Mouse (Mus musculus): Measurements from ENCODE around the gene Slc22a17. TPM values are rescaled to one million over a fixed set of nuclear protein-coding genes. Genes with fewer than 3 reads are reported as not detected.

Gene Slc22a17
- total RNA-seq, 2 experiments from 2014 or later: 586 to 617 TPM

DNA sequence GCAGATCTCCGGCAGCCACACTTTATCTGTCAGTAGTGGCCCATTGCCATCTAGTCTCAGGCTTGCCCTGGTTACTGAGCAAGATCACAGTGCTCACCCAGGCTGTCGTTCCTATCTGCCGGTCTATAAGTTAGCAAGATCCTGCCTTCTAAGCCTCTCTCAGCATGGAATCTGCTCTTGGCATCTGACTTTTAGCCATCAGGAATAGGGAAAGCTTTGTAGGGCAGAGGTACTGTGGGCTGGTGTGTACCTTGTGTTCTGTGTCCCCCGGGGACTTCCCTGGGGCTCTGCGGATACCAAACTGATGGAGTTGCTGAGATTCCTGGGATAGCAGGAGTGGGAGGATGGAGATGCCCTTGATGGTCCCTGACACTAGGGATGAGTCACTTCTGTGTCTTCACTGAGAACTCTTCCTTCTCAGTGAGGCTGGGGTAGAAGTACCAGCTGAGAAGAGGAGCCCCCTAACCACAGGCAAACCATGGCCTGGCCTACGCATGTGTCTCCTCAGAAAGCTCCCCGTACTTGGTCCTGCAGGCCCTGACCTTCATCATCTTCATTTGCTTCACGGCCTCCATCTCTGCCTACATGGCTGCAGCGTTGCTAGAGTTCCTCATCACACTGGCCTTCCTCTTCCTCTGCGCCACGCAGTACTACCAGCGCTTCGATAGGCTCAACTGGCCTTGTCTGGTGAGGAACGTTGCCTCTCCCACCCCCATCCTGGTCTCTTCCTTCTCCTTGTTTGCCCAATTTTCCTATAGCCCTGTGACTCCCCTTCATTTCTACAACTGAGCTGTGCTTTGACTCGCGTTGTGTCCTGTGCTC, 24.6 kb upstream of the Slc22a17 start:
- DNase-seq (ENCODE audit: extremely low spot score in 1 of 2, low spot score in 2 of 2): no peak
- Histone ChIP-seq H3K4me3 (peak overlapping the region; percentile 32; the same call in 1 of the 2 replicates), H3K27ac (peak overlapping the region; percentile 37; the same call in 1 of the 2 replicates)
- intact Hi-C loops (cut with DNase I): loop anchor here (5.0 kb wide), 1 partner anchor 95 kb away; no protein-coding TSS in a partner anchor
- TF ChIP-seq CTCF (IDR thresholded peaks at IDR 0.05): no peak

DNA sequence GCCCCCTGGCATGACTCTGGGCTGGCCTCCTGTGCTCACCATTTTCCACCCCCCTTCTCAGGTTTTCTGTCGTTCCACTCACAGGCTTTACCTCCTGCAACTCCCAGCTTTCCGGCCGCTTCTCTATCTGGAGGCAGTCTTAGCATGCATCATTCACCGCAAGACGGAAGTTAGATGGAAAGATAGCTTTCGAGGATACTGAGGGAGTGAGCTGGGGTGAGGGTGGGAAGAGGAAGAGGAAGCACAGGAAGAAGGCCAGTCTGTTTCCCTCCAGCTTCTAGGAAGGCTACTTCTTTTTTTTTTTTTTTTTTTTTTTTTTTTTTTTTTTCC, 23.9 kb upstream of the Slc22a17 start:
- no peak for TF ChIP-seq CTCF (IDR thresholded peaks at IDR 0.05)
- Histone ChIP-seq H3K27ac (peak overlapping the region; percentile 86), H3K4me3 (peak overlapping the region; percentile 40)
- intact Hi-C loops (cut with DNase I): loop anchor here (5.0 kb wide), 1 partner anchor 94 kb away; no protein-coding TSS in a partner anchor
- no peak for DNase-seq (ENCODE audit: extremely low spot score in 1 of 2, low spot score in 2 of 2)

DNA sequence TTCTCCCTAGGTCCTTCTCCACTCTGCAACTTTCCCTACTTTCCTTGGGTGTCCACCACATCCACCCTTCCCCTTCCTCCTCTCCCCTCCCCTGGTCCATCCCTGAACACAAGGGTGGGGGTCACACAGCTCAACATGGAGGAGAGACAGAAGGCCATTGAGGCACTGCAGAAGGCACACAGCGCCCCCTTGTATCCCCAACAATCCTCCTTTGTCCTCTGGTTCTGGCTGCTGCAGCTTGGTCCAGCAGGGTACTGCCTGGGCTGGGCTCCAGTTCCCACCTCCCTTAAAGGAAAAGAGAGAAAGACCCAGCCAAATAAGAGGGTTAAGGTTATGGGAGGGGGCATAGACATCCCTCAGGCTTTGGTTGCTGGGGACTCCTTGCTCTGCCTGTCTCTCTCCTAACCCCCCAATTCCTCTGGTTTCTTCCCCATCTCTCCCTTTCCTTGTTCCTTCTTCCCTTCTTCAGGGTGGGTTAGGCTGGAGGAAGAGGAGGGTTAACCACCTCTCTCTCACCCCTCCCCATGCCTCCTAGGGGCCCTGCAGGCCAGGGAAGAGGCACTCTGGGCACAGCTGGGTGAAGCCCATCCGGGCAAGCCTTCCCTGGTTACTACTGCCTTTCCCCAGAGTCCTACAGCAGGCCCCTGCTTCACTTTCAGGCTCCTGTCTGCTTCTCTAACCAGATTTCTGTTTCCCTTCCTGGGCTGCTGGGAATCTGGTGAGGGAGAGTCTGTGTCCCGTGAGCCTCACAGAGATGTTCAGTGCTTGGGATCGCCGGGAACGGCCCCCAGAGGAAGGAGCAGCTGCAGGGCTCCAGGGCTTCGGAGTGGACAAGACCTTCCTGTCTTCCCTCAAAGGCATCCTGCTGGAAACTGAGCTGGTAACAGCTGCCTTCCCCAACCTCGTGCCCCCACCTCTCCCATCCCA, 23.2 kb upstream of the Slc22a17 start, which contains the start of gene Cmtm5:
Gene Cmtm5 (plus strand): TSS at position 358 of the 927 bp plus-strand sequence.
- Histone ChIP-seq H3K27ac (peak within 1 kb of the TSS; percentile 86), H3K4me3 (peak within 1 kb of the TSS; percentile 40)
- TF ChIP-seq CTCF (IDR thresholded peaks at IDR 0.05): peak; percentile 28
- intact Hi-C loops (cut with DNase I): loop anchor here (5.0 kb wide), 1 partner anchor 94 kb away; no protein-coding TSS in a partner anchor
- DNase-seq (ENCODE audit: extremely low spot score in 1 of 2, low spot score in 2 of 2): peak; percentile 24 to 71

DNA sequence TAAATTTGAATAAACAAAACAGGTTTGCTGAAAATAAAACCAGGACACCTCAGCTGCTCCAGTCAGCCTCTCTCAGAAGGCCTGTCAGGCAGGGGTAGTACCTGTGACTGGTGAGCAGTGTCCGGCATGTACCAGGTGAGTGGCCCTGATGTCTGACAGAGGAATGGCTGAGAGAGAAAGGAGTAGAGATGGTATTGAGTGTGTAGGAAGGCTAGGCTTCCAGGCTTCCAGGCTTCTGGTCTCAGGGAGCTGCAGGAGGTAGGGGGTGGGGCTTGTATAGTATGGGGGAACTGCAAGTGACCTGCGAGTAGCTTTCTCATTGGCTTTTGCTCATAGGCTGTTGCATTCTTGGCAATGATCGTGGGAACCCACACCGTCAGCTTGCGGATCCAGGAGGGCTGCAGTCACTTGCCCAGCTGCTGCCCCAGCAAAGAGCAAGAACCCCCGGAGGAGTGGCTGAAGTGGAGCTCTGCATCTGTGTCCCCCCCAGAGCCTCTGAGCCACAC, 19.8 kb upstream of the Slc22a17 start, which contains the start of gene Il25:
Gene Il25 (plus strand): TSS at position 51 of the 506 bp plus-strand sequence.
- TF ChIP-seq CTCF (IDR thresholded peaks at IDR 0.05): no peak
- H3K27ac ChIP-seq: no peak within 1 kb of the TSS
- no peak for DNase-seq (ENCODE audit: extremely low spot score in 1 of 2, low spot score in 2 of 2)
- intact Hi-C loops (cut with DNase I): no loop called here
- no peak within 1 kb of the TSS for H3K4me3 ChIP-seq

DNA sequence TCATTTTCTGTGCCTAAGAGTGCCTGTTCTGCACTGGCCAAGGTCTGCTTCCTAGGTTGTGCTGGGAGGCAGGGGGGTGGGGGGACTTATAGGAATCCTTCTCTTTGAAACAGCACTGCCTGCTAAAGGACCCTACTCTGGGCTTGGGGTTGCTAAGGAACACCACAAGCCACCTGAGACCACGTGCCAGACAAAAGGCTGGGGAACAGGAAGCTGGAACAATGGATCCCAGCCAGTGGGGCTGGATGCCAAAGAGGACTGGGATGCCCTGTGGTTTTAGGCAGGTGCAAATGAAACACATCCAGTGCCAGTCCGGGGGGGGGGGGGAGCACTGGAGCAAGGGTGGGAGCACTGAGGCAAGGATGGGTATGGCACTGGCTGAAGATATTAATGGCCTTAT, 17.5 kb upstream of the Slc22a17 start:
- no peak for DNase-seq (ENCODE audit: extremely low spot score in 1 of 2, low spot score in 2 of 2)
- no peak overlapping the region for H3K4me3 ChIP-seq
- intact Hi-C loops (cut with DNase I): no loop called here
- TF ChIP-seq CTCF (IDR thresholded peaks at IDR 0.05): no peak
- H3K27ac ChIP-seq: no peak overlapping the region

DNA sequence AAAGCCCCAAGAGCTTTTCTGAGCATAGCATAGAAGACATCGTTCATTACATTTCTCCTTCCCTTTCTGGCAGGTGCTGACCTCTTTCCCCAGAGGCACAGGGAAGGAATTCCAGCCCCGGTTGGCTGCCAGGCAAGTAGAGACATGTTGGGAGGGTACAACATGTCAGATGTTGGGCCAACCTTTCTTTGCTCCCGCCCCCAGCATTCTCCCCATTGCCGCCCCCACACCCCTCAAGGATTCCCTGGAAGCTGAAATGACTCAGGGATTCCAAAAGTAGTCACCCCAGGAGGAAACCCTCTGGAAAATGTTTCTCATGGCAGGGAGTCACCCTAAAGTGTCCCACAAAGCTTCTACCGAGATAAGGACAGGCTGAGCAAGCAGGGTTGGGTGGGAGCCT, 16.9 kb upstream of the Slc22a17 start:
- no peak for DNase-seq (ENCODE audit: extremely low spot score in 1 of 2, low spot score in 2 of 2)
- intact Hi-C loops (cut with DNase I): no loop called here
- TF ChIP-seq CTCF (IDR thresholded peaks at IDR 0.05): no peak
- Histone ChIP-seq H3K4me3 (no peak overlapping the region), H3K27ac (no peak overlapping the region)

DNA sequence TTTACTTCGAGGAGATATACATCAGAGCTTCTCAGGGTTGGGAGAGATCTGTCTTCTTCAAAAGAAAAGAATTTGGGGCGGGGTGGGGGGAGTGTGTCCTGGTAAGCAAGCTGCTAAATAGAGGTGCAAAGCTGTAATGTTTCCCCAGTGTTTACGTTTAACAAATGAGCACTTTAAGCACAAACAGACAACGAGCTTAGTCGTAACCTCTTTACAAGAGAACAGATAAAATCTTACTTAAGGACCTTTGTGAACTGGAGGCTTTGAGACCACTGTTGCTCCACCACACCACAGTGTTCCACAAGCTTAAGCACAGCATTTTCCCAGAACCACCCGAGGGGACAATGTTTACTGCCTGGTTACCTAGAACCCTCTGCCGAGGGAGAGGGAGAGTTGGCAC, 14.4 kb upstream of the Slc22a17 start:
- no peak for DNase-seq (ENCODE audit: extremely low spot score in 1 of 2, low spot score in 2 of 2)
- peak overlapping the region; percentile 76 for H3K27ac ChIP-seq
- intact Hi-C loops (cut with DNase I): no loop called here
- H3K4me3 ChIP-seq: no peak overlapping the region
- no peak for TF ChIP-seq CTCF (IDR thresholded peaks at IDR 0.05)

DNA sequence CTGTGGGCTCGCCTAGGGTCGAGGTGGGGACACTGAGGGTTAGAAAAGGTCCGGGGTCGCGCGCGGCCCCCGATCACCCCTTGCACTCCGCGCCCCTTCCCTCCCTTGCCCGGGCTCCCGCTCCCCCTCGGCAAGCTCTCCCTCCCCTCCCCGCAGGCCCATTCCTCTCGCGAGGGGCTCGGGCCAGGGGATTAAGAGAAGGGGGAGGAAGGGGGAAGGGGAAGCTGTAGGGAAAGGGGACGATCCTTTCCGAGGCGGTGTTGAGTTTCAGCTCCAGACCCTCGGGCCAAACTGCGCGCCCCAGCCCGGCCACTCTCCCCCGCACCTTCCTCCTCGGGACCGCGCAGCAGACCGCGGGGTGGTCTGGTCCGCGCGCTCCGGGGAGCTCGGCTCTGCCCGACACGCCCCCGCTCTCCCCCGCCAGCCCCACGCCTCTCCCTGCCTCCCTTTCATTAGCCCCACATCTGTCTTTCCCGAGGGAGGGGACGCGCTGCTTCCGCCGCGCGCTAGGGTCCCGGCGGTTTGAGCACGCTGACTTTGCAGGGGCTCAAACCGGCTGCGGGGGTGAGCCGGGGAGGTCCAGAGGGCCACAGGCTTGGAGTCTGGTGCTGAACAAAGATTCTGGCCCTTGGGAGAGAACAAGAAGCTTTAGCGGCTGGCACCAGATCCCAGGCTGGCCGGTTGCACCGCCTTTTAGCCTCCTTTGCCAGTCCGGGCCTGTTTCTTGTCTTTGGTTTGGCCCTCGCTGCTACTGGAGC, 13.6 kb upstream of the Slc22a17 start:
- intact Hi-C loops (cut with DNase I): no loop called here

DNA sequence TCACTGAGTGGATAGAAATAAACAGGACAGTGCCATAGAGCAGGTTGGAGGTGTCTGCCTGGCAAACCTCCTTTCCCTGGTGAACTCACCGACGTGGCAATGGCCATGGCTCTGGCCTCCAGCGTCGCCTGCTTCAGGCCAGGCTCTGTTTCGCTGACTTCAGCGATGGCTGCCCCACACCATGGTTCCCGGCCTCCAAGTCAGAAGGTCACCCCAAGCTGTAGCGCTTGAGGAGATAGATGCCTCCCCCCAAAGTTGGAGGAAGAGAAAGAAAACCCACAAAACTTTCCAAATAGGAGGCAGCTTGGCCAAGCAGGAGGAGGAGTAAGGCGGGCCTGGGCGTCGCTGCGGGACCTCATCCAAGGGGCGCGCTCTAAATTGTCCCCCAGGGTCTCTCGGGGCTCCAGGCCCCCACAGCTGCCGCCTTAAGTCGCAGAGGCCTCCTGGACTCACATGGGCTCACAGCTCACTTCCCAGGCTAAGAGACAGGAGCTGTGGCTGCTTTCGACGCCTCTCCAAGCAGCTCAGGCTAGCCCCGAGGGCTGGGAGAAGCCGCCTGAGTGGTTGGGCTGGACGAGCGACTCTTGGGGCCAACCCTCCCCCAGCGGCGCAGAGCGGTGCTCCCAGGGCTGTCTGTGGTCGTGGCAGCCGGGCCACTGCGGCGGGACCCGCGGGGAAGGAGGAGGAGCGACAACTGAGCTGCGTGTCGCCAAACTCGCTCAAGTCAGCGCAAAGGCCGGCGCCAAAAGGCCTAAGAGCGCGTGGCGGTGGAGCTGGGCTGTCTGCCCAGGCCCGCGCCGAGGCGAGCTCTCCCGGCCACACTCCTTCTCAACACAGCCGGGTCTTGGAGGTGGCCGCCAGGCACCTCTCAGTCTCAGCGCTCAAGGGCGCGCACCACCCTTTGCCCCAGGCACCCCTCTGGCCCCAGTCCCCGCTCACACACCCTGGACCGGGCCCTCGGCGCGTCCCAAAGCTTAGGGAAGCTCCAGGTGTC, 12.7 kb upstream of the Slc22a17 start, which contains the start of gene Efs:
Gene Efs (minus strand): TSS at position 778 of the 994 bp plus-strand sequence.
- intact Hi-C loops (cut with DNase I): no loop called here
- Histone ChIP-seq H3K4me3 (peak within 1 kb of the TSS; percentile 54), H3K27ac (peak within 1 kb of the TSS; percentile 76)
- DNase-seq (ENCODE audit: extremely low spot score in 1 of 2, low spot score in 2 of 2): peak; percentile 53 to 55
- TF ChIP-seq CTCF (IDR thresholded peaks at IDR 0.05): no peak

More for the DNA sequence above, 13.6 kb upstream of the Slc22a17 start:
- TF ChIP-seq CTCF (IDR thresholded peaks at IDR 0.05): no peak
- Histone ChIP-seq H3K4me3 (peak overlapping the region; percentile 54), H3K27ac (peak overlapping the region; percentile 76)
- no peak for DNase-seq (ENCODE audit: extremely low spot score in 1 of 2, low spot score in 2 of 2)
